Mouse (Mus musculus) inflammation-experienced regulatory T-cells, adult 6 months (primary cell): ENCODE data around the gene Specc1. TPM values are rescaled to one million over a fixed set of nuclear protein-coding genes. Genes with fewer than 3 reads are reported as not detected.

ENCODE experiments used
- ATAC-seq: one replicate; pipeline ENCODE4 v1.8.0; 2017
- polyA plus RNA-seq, 3 experiments: library from polyadenylated mRNA; unstranded; fragments of 100-300 nt; shearing (Covaris generic); gene quantifications; one replicate each; pipeline ENCODE4 v1.2.1; 2017

Specc1 gene
- polyA plus RNA-seq, 3 experiments from 2014 or later = 0.87 to 6.0 (median 3.3) TPM

GRCm38 (mm10) chr11:62016985-62017384 lies 60.4 kb downstream of the Specc1 start:
- no peak for ATAC-seq

- ATAC-seq = no peak
These were observed 62.0 kb downstream of the Specc1 start for GRCm38 (mm10) chr11:62018315-62019205.

GRCm38 (mm10) chr11:62019857-62020256 lies 63.3 kb downstream of the Specc1 start:
- ATAC-seq = no peak

DNA sequence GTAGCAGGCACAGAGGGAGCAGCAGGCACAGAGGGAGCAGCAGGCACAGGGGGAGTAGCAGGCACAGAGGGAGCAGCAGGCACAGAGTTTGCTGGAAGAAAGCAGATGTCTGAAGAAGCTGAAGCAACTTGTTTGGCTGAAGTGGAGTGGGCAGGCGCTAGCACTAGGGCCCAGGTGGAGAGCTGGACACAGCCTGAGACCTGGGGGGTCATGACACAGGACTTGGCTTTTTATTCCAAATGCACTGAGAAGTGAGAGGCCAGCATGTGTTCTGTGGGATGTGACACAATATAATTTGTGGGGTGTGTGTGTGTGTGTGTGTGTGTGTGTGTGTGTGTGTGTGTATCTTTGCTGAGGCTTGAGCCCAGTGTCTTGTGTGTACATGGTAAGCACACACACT lies 64.3 kb downstream of the Specc1 start:
- ATAC-seq = no peak

DNA sequence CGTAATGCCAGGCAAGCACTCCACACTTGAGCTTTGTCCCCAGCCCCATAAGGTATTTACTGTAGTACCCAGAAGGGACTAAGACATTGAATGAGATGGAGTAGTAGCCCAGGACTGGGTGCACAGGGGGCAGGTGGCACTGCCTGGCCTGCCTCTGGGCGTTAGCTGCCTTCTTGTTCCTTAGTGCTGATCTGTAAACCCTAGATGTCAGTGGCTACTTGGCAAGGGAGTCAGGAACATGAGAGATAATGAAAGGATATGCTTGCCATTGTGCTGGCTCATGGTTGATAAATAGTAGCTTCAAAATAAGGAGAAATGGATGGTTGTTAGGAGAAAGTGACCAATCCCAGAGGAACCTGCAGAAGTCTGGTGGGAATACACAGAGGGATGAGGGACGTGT lies 65.5 kb downstream of the Specc1 start:
- ATAC-seq = no peak

- no peak for ATAC-seq
These were observed 66.3 kb downstream of the Specc1 start for GRCm38 (mm10) chr11:62022718-62023493.

GRCm38 (mm10) chr11:62023494-62024233 lies 67.1 kb downstream of the Specc1 start:
- no peak for ATAC-seq

GRCm38 (mm10) chr11:62024234-62024601 lies 67.7 kb downstream of the Specc1 start:
- ATAC-seq = no peak

DNA sequence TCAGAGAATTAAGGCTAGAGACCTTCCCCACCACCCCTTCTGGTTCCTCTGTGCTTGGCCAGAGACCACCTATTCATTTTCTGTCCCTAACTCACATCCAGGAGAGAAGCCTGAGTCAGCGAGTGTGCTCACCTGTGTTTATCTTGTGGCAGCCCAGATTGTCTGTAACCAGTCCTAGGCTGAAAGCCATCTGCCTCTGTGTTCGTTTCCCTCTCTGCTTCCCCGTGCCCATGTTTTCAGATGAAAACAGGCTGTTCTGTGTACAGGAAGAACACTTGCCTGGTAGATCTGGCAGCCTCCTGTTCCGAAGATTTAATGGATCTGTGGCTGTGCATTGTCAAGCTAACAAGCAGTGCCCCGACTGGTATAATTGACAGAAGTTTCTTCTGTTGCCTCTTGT lies 68.4 kb downstream of the Specc1 start:
- ATAC-seq = no peak

GRCm38 (mm10) chr11:62025770-62026169 lies 69.2 kb downstream of the Specc1 start:
- ATAC-seq = no peak

GRCm38 (mm10) chr11:62026345-62026815 lies 69.8 kb downstream of the Specc1 start:
- no peak for ATAC-seq

- ATAC-seq = no peak
These were observed 70.7 kb downstream of the Specc1 start for GRCm38 (mm10) chr11:62027271-62027670.

- no peak for ATAC-seq
These were observed 71.1 kb downstream of the Specc1 start for GRCm38 (mm10) chr11:62027705-62028104.

DNA sequence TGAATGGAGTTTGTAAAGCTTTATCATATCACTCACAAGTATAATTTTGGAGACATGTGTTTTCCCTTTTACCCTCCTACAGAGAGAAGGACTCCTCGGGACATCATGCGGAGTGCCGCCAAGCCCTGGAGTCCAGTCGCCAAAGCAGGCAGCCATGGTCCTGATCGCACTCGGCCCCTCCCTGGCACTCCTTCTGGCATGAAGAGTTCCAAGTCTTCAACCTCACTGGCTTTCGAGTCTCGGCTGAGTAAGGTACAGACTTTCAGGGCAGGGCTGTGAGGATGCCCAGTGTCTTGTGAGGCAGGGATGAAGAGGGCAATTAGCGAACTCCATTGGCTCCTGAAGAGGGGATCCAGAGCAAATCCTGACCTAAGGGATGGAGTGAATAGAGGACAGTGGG lies 72.6 kb downstream of the Specc1 start:
- no peak for ATAC-seq

GRCm38 (mm10) chr11:62034564-62034963 lies 78.0 kb downstream of the Specc1 start:
- ATAC-seq = no peak

DNA sequence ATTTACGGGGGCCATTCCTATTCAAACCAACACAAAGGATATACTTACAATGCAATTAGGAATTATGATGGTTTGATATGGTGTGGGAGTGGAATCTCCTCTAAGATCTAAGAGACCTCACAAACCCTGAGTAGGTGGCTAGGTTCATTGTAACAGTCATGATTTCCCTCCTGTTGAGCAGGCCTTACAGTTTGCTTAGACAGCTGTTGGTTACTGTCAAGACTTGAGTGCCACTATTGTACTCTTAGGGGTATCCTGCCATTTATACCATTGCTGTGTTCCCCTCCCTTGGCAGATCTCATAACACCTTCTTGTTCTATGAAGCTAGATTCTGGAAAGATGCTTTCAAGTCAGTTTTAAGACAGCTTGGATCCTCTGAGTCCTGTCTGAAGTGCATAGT lies 78.7 kb downstream of the Specc1 start:
- no peak for ATAC-seq

DNA sequence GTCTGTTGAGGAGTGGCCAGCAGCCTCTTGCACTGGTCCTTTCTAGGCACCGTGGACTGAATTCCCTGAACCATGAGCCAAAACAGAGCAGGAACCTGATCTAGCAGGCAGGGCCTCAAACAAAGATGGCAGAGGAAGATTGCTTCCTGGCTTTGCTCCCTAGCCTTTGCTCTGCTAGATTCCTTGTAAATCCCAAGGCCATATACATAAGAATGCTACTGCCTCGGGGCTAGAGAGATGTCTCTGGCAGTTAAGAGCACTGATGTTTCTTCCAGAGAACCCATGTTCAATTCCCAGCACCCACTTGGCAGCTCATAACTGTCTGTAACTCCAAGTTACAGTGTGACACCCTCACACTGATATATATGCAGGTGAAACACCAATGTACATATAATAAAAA lies 83.6 kb downstream of the Specc1 start:
- ATAC-seq = no peak

GRCm38 (mm10) chr11:62044627-62045026 lies 88.1 kb downstream of the Specc1 start:
- ATAC-seq = no peak

DNA sequence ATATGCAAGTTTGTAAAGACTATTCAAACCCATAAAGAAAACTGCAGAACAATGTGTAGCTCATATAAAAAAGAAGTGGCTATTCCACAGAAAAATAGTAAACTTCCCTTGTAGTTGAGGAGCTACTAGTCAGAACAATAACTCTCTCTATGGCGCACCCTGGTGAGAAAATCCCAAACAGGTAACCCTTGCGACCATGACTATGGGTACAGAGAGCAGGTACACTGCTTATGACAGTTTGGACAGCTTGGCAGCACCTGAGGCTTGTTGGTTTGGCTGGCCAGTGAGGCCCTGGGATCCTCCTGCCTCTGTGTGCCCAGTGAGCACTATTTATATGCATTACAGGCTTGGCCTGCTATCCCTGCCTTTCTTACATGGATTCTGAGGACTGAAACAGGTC lies 89.4 kb downstream of the Specc1 start:
- no peak for ATAC-seq

DNA sequence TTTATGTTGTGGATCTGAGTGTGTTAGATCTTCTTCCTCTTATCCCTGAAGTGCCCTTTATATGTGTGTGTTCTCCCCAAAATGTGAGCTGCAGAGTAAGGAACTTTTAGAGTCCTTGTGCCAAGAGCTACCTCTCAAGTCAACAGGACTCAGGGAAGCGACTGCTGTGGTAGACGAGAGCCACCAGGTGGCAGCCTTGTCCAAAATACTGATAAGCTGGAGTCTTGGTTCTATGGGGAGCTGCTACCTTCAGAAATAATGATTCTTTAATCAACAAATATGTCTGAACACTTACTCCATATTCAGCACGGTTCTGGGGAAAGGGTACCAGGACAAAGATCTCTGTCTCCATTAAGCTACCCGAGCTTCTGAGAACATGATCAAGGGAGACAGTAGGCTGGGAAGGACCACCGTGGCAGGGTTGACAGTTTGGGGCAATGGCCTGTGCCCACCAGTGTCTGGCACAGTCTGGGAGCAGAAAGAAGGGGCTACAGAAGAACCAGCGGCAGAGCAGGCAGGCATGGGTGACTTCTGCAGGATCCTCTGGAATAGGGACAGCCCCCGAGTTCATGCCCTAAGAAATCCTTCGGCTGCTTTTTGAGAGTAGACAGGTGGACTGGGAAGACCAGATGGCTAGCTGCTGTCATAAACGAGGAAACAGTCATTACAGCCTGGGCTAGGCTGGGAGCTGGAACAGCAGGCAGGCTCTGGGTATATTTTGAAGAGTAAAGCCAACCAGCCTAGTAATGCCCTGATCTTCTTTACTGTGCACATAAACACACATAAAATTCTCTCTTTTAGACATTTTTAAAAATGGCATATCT lies 91.5 kb downstream of the Specc1 start:
- ATAC-seq = no peak

- ATAC-seq = no peak
These were observed 92.6 kb downstream of the Specc1 start for GRCm38 (mm10) chr11:62049170-62049569.
